Mouse (Mus musculus) kidney, postnatal 10 days (tissue): ENCODE measurements at regions not wholly inside any gene's neighbourhood (a gene's known extent, or its start where the extent isn't known, plus 50 kb on each side); places are given as distances from the start of the nearest gene placed in this dataset.

ENCODE experiments used
- DNase-seq: peaks from one replicate; pipeline ENCODE4 v3.0.0; 2021; ENCODE audit warnings: mixed read lengths

DNA sequence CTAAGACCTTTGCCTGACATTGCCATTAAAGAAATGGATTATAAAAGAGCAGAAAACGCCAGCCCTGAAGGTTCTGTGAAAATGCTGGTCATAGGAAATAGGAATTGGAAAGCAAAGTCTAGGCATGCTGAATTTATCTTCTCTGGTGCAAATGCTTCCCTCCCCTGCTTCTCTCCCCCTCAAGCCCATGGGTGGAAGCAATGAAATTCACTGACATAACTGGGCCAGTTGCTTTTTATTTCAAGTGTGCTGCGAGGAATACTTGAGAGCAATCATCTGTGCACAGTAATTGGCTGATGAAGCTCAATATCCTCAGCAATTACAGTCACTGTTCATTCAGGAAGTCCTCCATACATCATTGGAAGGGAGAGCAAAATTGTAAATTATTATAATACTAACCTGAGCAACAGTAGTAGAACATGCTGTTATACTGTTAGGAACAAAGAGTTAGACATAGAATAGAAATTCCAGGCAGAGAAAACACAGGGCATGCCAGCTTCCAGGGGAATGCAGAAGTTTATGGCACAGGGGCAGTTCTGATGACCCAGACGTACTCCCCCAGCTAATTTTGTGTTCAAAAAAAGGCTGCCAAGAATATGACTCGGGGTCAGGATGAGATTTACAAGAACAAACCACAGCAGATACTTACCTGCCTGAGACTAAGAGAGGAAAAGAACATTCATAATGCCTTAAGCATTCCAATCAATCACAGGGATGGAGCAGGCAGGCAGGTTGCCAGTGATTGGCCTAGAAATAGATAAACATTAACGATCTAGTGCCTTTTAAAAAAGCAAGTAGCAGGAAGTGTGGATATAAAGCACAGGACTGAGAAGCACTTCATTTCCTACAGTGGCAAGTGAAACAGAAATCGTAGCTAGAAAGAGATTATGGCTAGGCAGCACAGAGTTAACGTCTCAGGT lies 325.1 kb downstream of the Serpinb8 start:
- peak; percentile 18 for DNase-seq

DNA sequence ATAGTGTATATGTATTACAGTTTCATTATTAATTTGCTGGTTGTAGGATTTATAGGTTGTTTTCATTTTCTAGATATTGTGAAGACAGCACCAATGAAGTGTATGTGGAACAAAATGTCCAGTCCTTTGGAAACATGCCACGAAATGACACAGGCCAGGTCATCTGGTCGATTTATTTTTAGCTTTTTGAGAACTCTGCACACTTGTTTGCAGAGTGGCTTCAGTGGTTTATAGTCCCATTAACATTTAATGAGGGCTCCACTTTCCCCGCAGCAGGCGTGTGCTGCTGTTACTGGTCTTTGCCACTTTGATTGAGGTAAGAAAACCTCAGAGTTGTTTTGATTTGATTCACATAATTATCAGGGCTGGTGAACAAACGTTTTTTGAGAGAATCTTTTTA lies 327.2 kb downstream of the Serpinb8 start:
- no peak for DNase-seq

DNA sequence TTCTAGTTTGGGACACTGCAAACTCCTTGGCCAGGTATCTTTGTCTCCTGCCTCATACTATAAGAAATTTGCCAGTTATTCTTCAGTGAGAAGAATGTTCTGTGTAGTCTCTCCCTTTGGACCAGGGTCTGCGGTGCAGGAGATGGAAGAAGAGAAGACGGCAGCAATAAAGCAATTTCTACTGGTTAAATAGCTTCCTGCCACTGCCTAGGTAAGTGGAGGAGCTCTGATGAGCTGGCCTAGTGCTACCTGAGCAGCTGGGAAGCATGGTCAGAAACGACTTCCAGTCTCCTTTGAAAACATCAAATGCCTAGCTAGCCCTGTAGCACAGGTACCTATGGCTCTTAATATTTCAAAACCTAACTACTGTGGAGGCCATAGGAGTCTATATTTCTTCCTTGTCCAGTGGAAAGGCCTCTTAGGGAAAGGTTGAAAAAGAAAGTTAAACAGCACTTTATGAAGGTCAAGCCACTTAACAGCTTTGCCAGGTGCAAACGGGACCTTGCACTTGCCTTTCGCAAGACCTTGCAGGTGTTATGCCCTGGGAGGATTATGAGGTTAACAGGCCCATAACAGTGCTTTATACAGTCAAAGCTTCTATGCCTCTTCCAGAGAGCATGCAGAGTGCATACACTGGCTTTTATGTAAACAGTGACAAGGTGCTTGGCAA lies 351.9 kb downstream of the Serpinb8 start:
- DNase-seq = no peak

DNA sequence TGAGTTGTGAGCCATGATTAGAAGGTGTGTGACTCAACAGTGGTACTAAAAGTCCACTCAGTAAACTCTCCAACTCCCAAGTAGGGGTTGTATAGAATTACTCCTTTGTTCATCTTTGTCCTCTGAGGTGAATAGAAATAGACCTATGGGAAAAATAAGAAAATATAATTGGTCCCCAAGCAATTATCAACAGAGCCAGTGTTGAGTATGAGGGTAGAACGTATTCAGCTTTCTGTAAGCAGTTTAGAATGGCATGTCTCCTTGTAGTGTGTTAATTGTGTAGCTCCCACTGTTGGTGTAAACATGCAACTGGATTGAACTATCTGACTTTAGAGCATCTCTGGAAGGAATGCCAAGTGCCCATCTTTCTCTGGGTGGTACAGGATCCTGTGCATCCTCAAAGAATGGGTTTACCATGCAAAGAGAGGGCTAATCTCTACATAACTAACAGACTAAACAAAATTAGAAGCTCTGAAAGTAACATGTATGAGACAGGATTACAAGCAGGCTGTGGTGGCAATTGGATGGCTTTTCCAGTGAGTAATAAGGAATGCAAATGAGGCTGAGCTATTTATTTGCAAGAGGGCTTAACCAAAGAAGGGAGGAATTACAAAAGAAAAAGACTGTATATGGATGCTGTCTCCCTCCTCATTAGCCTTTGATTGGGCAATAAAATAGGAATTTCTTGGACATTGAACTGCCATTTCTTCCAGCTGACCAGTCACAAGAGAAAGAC lies 356.6 kb downstream of the Serpinb8 start:
- no peak for DNase-seq

DNA sequence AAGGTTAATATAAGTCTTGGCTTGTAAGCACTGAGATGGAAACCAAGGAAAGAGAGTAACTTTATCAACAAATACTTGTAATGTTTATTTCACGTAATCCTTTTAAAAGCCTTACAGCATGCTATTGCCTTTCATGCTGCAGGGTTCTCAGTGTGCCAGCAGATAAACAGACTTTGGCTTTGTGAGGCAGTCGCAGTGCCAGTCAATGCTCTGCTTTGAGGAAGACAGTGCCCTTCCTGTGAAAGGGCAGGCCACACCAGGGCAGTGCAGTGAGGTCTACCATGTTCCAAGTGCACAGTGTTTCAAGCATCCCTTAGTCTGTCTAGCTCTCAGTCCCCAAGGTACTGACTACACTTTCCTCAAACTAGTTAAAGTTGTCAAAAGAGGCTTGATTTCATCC lies 360.6 kb downstream of the Serpinb8 start:
- no peak for DNase-seq

DNA sequence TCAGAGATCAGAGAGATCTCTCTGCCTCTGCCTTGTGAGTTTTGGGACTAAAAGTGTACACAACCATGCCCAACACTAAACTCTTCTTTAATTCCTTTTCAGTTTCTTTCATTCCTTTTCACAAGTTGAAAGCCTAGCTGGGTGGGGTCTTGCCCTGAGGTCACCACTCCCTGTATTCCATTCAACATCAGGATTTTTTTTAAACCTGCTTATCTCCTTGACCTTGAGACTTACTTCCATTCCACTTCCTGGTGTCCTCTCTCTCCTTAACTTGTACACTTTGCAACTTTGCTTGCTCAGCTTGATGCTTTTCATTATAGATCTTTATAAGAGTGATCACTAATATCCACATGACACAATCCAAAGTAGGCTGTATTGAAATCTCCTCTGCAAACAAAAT lies 371.2 kb downstream of the Serpinb8 start:
- no peak for DNase-seq

DNA sequence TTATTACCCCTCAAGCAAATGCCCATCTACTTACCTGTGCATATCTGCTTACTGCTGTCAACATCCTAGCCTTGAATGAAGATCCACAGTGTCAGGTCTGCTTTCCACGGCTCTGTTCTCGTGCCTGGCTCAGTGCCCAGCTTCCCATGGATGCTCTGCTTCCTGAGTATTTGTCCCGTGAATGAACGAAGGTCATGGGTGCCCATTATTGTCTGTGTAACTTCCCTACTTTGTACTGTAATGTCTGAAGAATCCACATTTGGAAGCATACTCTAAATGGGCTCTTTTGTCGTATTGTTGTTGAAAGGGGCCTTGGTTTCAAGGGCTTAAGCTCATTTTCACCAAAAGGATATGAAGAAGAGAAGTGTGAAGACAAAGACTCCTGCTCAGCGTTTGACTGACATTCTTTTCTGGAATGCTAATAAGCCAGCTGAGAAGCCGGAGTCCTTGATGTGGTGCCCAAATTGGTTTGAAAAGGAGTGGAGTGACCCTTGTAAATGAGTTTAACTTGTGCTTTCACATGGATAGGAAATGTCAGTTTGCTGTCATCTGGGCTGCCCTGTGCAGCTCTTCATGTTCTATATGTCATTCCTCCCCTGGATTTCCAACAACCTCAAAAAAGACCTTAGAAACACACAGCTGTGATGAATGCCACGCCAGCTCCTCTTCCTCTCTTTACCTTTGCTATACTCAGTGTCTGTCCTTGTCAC lies 386.0 kb downstream of the Serpinb8 start:
- DNase-seq = peak; percentile 13

DNA sequence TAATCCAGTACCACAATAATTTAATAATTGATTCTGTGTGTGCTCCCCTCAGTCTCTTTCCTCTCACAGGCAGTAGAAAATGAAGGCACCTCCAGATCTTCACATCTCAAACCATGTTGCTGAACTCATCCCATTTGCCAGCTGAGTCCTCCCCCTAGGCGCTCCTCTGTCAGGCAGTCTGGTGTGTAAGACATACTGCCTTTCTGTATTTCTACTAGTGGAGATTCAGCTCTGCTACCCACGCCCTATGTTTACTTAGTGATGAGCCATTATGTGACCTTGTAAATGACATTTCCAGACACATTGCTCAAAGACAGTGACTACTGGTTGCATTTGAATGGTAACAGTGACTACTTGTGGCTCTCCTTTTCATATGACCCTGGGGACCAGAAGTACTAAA lies 387.9 kb downstream of the Serpinb8 start:
- no peak for DNase-seq

DNA sequence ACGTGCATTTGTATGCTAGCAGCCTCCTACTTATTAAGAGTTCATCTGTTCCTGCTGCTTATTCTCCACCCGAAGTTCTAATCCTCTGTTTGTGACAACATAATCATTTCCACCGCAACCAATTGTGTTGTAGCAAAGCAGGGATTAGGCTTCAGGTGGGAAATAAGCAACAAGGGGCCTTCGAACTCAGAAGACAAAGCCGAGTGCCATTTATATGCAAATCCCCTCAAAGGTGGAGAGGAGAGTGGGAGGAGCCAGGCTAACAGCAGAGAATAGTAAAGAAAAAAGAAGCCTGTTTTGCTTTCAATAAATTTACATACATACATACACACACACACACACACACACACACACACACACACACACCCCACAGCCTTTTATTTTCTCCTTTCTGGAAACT lies 388.6 kb downstream of the Serpinb8 start:
- DNase-seq = no peak

DNA sequence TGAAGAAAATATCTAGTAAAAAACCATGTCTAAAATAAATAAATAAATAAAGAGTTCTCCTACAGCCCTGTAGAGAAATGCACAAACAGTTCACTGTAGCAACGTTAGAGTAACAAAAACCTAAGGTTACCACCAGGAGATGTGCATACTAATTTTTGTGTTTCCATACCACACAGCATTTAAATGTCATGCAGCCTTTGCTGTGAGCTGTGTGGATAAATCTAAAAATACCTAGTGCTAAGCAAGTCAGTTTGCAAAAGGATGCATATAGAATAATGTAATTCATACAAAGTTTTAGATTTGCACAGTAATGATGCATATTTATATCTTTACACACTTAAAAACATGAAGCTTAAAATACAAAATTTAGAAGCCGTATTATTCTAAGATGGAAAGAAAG lies 395.8 kb downstream of the Serpinb8 start:
- no peak for DNase-seq

DNA sequence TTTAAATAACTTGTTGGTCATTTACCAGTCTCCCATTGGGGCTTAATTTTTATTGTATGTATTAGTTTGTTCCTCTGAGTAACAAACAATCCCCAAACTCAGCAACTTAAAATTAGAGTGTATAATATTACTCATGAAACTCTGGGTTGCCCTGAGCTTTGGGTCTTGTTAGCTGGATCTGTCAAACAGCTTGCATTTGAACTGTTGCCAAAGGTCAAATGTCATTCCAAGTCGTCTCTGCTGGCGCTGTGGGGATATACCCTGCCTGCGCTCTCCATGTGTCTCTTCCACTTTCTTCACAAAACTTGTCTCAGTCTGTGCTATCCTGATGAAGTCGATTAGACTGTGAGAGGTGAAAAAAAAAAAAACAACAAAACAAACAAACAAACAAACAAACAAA lies 398.3 kb downstream of the Serpinb8 start:
- no peak for DNase-seq

DNA sequence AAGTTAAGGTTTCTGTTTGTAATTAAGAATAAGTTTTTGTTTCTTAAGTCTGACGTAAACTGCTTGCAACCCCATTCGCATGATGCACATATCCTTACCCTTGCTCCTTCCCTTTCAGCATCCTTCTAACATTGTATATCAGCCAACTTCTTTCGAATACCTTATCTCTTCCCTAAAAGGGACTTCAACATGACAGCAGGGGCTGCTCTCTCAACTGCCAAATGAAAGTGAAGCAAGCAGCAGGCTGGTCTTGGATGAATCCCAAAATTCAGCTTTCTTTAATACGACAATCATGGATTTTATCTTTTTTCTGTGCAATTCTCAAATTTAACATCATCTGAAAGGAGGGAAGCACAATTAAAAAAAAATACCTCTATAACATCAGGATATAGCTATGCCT lies 403.2 kb downstream of the Serpinb8 start:
- DNase-seq = no peak

DNA sequence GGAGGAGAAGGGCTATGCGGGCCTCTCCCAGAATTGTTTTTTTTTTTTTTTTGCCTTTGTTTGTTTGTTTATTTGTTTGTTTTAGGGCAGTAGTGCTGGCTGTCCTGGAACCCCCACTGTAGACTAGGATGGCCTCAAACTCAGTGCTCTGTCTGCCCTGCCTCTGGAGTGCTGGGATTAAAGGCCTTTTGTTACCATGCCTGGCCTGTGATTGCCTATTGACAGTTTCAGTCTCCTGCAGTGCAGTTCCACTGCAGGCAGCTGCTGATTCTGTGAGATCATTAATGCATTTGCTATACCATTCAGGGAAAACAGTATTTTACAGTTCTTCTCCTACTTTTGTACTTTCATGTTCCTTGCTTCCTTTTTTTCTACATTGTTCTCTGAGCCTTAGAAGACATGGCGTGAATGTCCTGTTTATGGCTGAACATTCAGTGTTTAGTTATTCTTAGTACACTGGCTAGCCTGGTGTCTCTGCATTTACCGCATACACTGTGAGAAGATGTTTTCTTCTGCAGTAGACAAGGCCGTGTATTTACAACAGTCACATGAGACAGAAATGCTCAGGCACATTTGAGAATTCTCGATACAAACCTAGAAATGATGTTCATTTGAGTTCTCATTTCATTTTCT lies 434.0 kb downstream of the Serpinb8 start:
- DNase-seq = no peak

DNA sequence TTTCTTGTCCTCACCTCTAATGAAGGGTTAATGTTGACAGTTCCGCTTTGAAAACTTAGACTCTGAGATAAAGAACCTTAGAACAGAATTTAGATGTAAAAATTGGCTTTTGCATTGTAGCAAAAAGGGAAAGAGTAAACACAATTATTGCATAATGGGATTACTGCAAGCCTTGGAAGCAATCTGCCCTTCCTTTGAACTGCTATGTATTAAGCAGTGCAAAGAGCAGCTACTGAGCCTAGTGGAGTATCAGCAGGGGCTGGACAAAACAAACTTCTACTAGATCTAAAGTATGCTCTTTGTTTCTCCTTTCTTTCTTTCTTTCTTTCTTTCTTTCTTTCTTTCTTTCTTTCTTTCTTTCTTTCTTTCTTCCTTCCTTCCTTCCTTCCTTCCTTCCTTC lies 434.9 kb downstream of the Serpinb8 start:
- no peak for DNase-seq

DNA sequence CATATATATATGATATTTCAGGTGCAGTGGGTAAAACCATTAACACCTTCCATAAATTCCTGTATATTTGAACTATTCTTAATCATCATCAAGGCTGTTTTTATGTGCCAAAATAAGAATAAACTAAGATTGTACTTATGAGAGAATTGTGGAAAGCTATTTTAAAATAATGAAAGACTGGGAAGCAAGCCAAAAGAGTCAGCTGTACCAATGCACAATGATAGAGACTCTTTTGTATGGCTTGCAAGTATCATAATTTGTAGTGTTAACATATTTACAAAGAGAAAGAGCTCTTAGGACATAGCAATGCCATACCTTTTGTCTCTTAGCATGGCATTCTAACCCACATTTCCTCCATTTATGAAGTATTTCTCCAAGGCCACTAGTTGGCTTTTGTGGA lies 436.7 kb downstream of the Serpinb8 start:
- DNase-seq = no peak

DNA sequence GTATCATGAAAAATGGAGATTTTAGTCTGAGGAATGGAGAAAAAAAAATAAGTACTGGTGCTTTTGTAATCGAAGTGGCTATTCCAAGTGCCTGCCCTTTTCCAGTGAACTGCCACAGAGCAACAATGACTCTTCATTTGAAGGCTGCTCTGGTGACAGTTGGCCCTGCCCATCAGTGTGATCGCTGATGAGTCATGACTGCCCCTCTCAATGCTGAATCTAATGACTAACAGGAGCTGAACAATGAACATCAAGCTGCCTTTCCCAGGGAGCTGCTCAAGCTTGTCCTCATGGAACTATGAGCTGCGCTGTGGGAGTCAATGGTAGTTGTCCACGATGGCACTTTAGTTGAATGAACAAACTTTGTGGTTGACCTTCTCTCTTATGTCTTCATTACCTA lies 456.4 kb downstream of the Serpinb8 start:
- DNase-seq = no peak

DNA sequence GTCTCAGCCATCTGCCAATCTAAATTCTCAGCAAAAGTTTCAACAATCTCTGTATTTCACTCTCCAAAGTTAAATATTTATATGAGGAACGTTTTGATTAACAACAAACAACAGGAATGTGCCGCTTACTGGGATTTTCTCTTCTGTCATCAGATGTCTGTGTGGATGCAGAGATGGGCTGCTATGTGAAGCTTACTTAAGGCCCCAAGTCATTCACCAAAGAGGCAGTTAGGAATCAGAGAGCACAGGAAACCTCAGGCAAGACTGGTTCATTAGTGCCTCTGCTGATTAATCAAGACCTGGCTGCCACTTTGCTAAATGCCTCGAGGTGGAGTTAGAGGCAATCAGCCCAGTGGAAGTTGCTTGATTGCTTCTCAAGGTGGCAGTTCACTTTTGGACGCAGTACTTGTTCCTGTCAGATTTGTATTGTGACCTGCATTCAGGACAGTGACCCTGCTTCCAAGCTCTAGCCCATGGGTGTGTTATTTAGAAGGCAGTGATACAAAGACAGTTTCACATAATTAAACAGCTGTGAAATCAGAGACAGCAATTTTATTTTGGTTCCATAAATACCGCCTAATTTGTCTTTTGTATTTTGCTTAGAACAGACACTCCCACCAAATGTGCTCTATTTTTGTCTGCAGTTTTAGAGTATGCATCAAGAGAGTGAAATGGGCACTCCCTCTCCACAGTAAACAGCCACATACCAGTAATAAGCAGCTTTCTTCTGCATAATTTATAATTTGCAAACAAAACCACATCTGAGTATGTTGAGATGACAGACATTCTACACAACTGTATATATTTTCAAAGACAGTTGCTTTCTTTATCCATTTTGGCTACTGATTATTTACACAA lies 457.3 kb downstream of the Serpinb8 start:
- no peak for DNase-seq

DNA sequence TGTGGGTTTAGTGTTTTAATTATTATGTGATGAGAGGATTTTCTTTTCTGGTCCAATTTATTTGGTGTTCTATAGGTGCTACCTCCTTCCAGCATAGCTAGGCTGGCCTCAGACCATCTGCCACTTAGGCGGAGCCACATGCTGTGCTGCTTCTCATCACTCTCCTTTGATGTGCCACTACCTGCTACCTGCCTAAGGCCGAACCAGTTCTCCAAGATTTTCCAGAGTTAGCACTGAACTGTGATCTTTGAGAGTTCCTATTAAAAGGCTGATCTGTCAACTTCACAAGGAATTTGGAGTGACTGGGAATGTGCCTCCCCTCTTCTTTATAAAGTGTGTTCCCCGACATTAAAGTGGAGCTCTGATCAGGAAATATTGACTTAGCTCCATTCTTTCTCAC lies 504.8 kb downstream of the Serpinb8 start:
- DNase-seq = no peak

DNA sequence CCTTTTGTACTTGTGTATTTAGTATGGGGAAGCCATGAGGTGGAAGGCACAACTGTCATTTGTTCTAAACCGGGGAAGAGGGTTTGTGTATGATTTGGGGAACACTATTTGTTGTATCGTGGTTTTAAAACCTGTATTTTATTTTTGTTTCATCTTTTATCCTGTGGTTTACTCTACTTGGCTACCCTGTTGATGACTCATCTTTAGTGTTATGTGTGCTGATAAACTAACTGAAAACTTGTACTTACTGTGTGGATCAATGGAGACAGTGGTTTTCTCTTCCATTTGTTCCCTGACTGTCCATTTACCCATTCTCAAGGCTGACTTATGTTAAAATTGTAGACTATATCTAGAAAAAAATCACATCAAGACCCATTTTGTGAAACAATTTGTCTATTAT lies 512.8 kb downstream of the Serpinb8 start:
- no peak for DNase-seq

DNA sequence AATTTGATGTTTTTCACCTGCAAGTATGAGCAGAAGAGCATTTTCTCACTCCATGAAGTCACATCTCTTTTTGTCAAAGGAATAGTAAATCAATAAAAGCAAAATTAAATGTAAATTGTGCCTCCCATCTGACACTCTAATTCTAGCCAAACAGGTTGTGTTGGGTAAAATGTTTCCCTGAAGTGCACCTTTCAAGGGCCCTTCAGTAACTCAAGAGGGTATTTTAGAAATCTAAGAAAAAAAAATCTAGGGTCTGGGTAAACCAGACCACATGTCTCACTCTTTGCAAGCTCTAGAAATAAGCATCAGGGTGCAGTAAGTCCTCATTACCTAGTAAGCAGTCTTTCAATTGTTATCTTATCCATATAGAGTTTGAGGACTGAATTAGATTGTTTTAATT lies 521.2 kb downstream of the Serpinb8 start:
- no peak for DNase-seq

DNA sequence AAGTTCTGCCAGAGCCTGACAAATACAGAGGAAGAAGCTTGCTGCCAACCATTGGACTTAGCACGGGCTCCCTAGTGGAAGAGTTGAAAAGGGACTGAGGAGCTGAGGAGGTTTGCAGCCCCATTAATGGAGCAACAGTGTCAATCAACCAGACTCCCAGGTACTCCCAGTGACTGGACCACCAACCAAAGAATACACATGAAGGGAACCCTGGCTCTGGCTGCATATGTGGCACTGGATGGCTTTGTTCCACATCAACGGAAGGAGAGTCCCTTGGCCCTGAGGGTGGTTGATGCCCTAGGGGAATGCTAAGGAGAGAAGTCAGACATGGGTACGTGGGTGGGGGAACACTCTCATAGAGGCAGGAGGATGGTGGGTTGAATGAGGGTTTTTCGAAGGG lies 537.6 kb downstream of the Serpinb8 start:
- DNase-seq = no peak

DNA sequence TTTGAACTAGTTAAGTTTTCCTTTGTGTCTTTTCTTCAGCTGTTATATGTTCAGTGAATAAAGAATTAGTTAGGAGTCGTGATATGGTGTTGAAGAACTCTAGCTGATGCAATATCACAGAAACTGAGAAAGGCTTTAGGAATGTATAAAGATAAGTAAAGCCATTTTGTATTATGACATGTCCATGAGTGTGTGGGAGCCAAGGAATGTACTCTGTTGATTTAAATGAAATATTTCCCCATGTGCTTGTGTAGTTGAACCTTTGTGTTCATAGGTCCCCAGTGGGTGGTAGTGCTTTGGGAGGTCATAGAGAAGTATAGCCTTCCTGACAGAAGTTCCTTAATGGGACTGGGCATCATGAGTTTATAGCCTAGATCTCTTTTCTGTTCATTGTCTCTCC lies 542.2 kb downstream of the Serpinb8 start:
- no peak for DNase-seq
